Comparison of ENCODE assay signal across 8 mouse cellular contexts in the genomic region with DNA sequence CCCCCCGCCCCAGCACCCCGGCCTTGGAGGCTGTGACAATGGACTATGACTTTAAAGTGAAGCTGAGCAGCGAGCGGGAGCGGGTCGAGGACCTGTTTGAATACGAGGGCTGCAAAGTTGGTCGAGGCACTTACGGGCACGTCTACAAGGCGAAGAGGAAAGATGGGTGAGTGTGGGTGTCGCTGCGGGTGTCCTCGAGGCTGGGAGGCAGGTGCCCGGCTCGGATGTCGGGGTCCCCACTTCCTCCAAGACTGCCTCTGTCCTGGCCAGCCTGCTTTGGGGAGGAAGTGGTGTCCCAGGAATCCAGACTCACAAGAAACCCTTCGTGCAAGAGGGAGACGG. TPM values are rescaled to one million over a fixed set of nuclear protein-coding genes. Genes with fewer than 3 reads are reported as not detected.
DNase-seq lines count a peak whose midpoint lies in the region; ATAC-seq lines count a peak whose summit lies in the region.

No protein-coding gene starts in this region.

- H3K9ac ChIP-seq in heart, embryonic 13.5 days = peak overlapping the region; percentile 95
- peak overlapping the region; percentile 86 for H3K9ac ChIP-seq in midbrain, embryonic 11.5 days (ENCODE audit: low read length)
- peak overlapping the region; percentile 92 for H3K9ac ChIP-seq in stomach, embryonic 16.5 days (ENCODE audit: low read length)

- H3K9me3 ChIP-seq in heart, embryonic 13.5 days = no peaks in the 10 kb centered on the region
- H3K9me3 ChIP-seq in midbrain, embryonic 11.5 days (ENCODE audit: control insufficient read depth, low read length) = no peaks in the 10 kb centered on the region
- H3K9me3 ChIP-seq in stomach, embryonic 16.5 days (replicated peaks; ENCODE audit: control insufficient read depth, low read length) = no peaks in the 10 kb centered on the region

- no peaks in the 10 kb centered on the region for H3K27me3 ChIP-seq in heart, embryonic 13.5 days (replicated peaks)
- H3K27me3 ChIP-seq in midbrain, embryonic 11.5 days (ENCODE audit: control insufficient read depth, insufficient read depth, low read length) = no peaks in the 10 kb centered on the region
- no peaks in the 10 kb centered on the region for H3K27me3 ChIP-seq in stomach, embryonic 16.5 days (ENCODE audit: control insufficient read depth, insufficient read depth, low read length)

- peak; percentile 26; the same call in 1 of the 2 replicates for ATAC-seq in heart, embryonic 13.5 days (ENCODE audit: extremely low read depth, insufficient number of reproducible peaks, low FRiP score, low TSS enrichment)
- ATAC-seq in midbrain, embryonic 11.5 days (ENCODE audit: low FRiP score) = peak; percentile 14
- peak; percentile 25; the same call in 1 of the 2 replicates for ATAC-seq in stomach, embryonic 16.5 days (ENCODE audit: insufficient read depth, low FRiP score)

- peak overlapping the region; percentile 83 for H3K4me2 ChIP-seq in heart, embryonic 13.5 days
- peak overlapping the region; percentile 72 for H3K4me2 ChIP-seq in midbrain, embryonic 11.5 days
- H3K4me2 ChIP-seq in stomach, embryonic 16.5 days (ENCODE audit: low read depth, low read length) = peak overlapping the region; percentile 65

- peak; percentile 24 for DNase-seq in embryo, embryonic 10 days (ENCODE audit: low spot score)
- DNase-seq in embryo, embryonic 11 days = no peak
- DNase-seq in A20 (ENCODE audit: low read depth, low spot score) = peak; percentile 74
- DNase-seq in cerebellum, postnatal 14 days = peak; percentile 49 to 56
- DNase-seq in layer of hippocampus, postnatal 36 days = peak; percentile 34 to 39
- peak; percentile 91 for DNase-seq in midbrain, embryonic 11.5 days (ENCODE audit: low spot score, missing footprints)

- peak overlapping the region; percentile 89 for H3K4me3 ChIP-seq in heart, embryonic 13.5 days
- peak overlapping the region; percentile 78 for H3K4me3 ChIP-seq in midbrain, embryonic 11.5 days (ENCODE audit: low read depth, low read length)
- peak overlapping the region; percentile 83 for H3K4me3 ChIP-seq in stomach, embryonic 16.5 days (replicated peaks; ENCODE audit: low read length)

- H3K27ac ChIP-seq in heart, embryonic 13.5 days (replicated peaks) = peak overlapping the region; percentile 98
- peak overlapping the region; percentile 96; the same call in 1 of the 2 replicates for H3K27ac ChIP-seq in midbrain, embryonic 11.5 days (ENCODE audit: low read depth, low read length)
- H3K27ac ChIP-seq in stomach, embryonic 16.5 days (ENCODE audit: low read length) = peak overlapping the region; percentile 100

- H3K36me3 ChIP-seq in heart, embryonic 13.5 days = peaks cover 5% of the 10 kb centered on the region; the same call in 1 of the 2 replicates
- H3K36me3 ChIP-seq in midbrain, embryonic 11.5 days (ENCODE audit: control insufficient read depth, insufficient read depth, low read length) = no peaks in the 10 kb centered on the region
- H3K36me3 ChIP-seq in stomach, embryonic 16.5 days (ENCODE audit: control insufficient read depth, insufficient read depth, low read length) = no peaks in the 10 kb centered on the region

- under 1% methylated on average over 19 of the region's 19 CpGs for WGBS in heart, embryonic 13.5 days
- under 1% methylated on average over 19 of the region's 19 CpGs for WGBS in midbrain, embryonic 11.5 days
- WGBS in stomach, embryonic 16.5 days = 0% methylated on average over 19 of the region's 19 CpGs

- peaks cover 37% of the 10 kb centered on the region for H3K4me1 ChIP-seq in heart, embryonic 13.5 days
- peaks cover 8% of the 10 kb centered on the region for H3K4me1 ChIP-seq in midbrain, embryonic 11.5 days (ENCODE audit: control insufficient read depth, insufficient read depth, low read length)
- peaks cover 8% of the 10 kb centered on the region for H3K4me1 ChIP-seq in stomach, embryonic 16.5 days (ENCODE audit: control insufficient read depth, insufficient read depth, low read length)

RNA-seq across cellular contexts. Expression of gene Cdk8, which starts 0.6 kb away (rescaled TPM):
- 10.5 and 10.7 TPM in 2 replicates for polyA plus RNA-seq in heart, embryonic 13.5 days (2015; fragmentation: Nextera tagmentation; extraction: Ambion mirVana)
- 10 to 100 TPM; 42.7 to 50.6 TPM for total RNA-seq in layer of hippocampus, postnatal 36 days (2021)
- polyA plus RNA-seq in midbrain, embryonic 11.5 days (2014; fragmentation: Nextera tagmentation; extraction: Ambion mirVana) = 39.2 and 40.8 TPM in 2 replicates
- 11.5 and 13.0 TPM in 2 replicates for polyA plus RNA-seq in stomach, embryonic 16.5 days (2015; fragmentation: Nextera tagmentation; extraction: Ambion mirVana)

RNA-seq across cellular contexts. Expression of gene Rnf6, which starts 10.3 kb away (rescaled TPM):
- 35.0 and 39.3 TPM in 2 replicates for polyA plus RNA-seq in heart, embryonic 13.5 days (2015; fragmentation: Nextera tagmentation; extraction: Ambion mirVana)
- total RNA-seq in layer of hippocampus, postnatal 36 days (2021) = 10 to 100 TPM; 70.8 to 71.5 TPM
- polyA plus RNA-seq in midbrain, embryonic 11.5 days (2014; fragmentation: Nextera tagmentation; extraction: Ambion mirVana) = 21.9 and 24.2 TPM in 2 replicates
- polyA plus RNA-seq in stomach, embryonic 16.5 days (2015; fragmentation: Nextera tagmentation; extraction: Ambion mirVana) = 58.1 and 64.6 TPM in 2 replicates

RNA-seq across cellular contexts. Expression of gene 1700001J03Rik, which starts 46.5 kb away (rescaled TPM):
- polyA plus RNA-seq in heart, embryonic 13.5 days (2015; fragmentation: Nextera tagmentation; extraction: Ambion mirVana) = not detected in 2 replicates
- 1 to 10 TPM; 1.2 to 2.3 TPM for total RNA-seq in layer of hippocampus, postnatal 36 days (2021)
- not detected in 2 replicates for polyA plus RNA-seq in midbrain, embryonic 11.5 days (2014; fragmentation: Nextera tagmentation; extraction: Ambion mirVana)
- polyA plus RNA-seq in stomach, embryonic 16.5 days (2015; fragmentation: Nextera tagmentation; extraction: Ambion mirVana) = not detected in 2 replicates
